ENCODE assay signal across 8 mouse cellular contexts in the genomic region with DNA sequence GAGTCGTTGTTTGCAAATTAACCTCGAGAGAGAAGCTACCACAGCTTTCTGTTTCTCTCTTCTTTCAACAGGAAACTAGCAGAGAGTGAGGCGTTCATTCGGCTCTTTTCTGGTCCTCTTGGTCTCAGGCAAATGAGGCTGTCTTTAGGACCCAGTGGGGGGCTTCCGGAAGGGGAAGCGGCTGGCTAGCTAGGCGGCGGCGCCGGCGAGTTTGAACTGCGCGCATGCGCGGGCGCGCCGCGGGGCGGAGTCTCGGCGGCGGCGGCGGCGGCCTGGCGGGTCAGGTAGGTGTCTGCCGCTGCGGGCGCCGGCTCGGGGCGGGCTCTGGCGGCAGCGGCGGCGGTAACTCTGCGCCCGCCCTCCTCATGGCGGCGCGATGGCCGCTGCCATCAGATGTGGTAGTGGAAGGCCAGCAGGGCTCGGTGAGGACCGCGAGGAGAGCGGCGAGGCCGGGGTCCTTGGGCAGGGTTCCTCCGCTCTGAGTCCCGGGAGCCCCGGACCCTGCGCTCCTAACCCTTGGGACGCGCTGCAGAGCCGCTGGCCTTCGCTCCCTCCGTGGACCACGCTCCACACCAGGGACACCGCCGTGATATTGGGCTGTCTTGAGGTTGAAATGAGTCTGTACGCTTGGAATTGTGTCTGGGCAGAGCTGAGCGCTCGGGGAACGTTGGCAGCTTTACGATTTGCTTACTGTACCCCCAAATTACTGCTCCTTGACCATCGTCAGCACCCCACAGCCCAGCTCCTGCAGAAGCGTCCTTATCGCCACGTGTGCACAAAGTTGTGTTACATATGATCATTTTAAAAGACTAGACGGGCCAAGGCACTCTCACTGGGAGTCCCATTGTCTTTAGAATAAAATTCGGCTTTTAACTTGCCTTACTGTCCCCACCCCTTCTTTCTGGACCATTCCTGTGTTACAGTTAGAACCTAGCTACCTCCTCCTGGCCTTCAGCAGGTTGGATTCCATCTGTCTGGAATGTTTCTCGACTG. TPM values are rescaled to one million over a fixed set of nuclear protein-coding genes. Genes with fewer than 3 reads are reported as not detected.
DNase-seq lines count a peak whose midpoint lies in the region; ATAC-seq lines count a peak whose summit lies in the region.

A gene (minus strand): TSS at position 171 of the 993 bp plus-strand sequence.
A gene (plus strand): TSS at position 249 of the 993 bp plus-strand sequence.

- no peaks in the 10 kb centered on the region for H3K27me3 ChIP-seq in intestine, embryonic 14.5 days (replicated peaks; ENCODE audit: control insufficient read depth, insufficient read depth, low read length)

- peak within 1 kb of the TSS; percentile 58 for H3K27ac ChIP-seq in intestine, embryonic 14.5 days (ENCODE audit: low read depth)

- intact Hi-C loops in gastrocnemius, postnatal 14 days (cut with DNase I; ENCODE audit: low total_unique reads) = no loop called here
- intact Hi-C loops in left cerebral cortex, postnatal 14 days (cut with DNase I) = no loop called here

- H3K4me1 ChIP-seq in intestine, embryonic 14.5 days (replicated peaks; ENCODE audit: control insufficient read depth, insufficient read depth, low read length) = peaks cover 12% of the 10 kb centered on the region; the same call in 1 of the 2 replicates

- peak; percentile 82 for ATAC-seq in intestine, embryonic 14.5 days (replicated peaks; ENCODE audit: low FRiP score, low TSS enrichment, low read depth)

- peak within 1 kb of the TSS; percentile 69 for H3K9ac ChIP-seq in intestine, embryonic 14.5 days (ENCODE audit: low read length)

- H3K36me3 ChIP-seq in intestine, embryonic 14.5 days (ENCODE audit: control insufficient read depth, insufficient read depth, low read length) = no peaks in the 10 kb centered on the region

- DNase-seq in adipocyte (ENCODE audit: low spot score) = peak; percentile 91
- DNase-seq in embryo, embryonic 10 days (ENCODE audit: low spot score) = peak; percentile 91
- DNase-seq in gastrocnemius, postnatal 14 days = peak; percentile 91
- peak; percentile 92 for DNase-seq in intestine, embryonic 14.5 days (ENCODE audit: low spot score)
- peak; percentile 90 to 94 for DNase-seq in left cerebral cortex, postnatal 14 days (ENCODE audit: low spot score in 2 of 2)
- DNase-seq in mesoderm, embryonic 11.5 days (ENCODE audit: low read depth, low spot score) = peak; percentile 94
- peak; percentile 85 to 86 for DNase-seq in right cerebral cortex, postnatal 36 days (ENCODE audit: low spot score in 2 of 2)
- peak; percentile 95 for DNase-seq in yolk sac, embryonic 10.5 days (ENCODE audit: low spot score)

- H3K9me3 ChIP-seq in intestine, embryonic 14.5 days (ENCODE audit: control insufficient read depth, low read length) = no peaks in the 10 kb centered on the region

- WGBS in intestine, embryonic 14.5 days = under 1% methylated on average over 68 of the region's 73 CpGs

- H3K4me2 ChIP-seq in intestine, embryonic 14.5 days (ENCODE audit: low read length) = peak within 1 kb of the TSS; percentile 84

- peak within 1 kb of the TSS; percentile 53 for H3K4me3 ChIP-seq in intestine, embryonic 14.5 days (ENCODE audit: low read depth, low read length)

RNA-seq across cellular contexts. Expression of the first gene that starts in this region (rescaled TPM):
- under 1 TPM; 0.66 to 0.74 TPM for total RNA-seq in gastrocnemius, postnatal 14 days (2021)
- 13.4 and 15.7 TPM in 2 replicates for polyA plus RNA-seq in intestine, embryonic 14.5 days (2014; fragmentation: Nextera tagmentation; extraction: Ambion mirVana)
- under 1 TPM; 0.29 to 0.61 TPM for total RNA-seq in left cerebral cortex, postnatal 14 days (2021)

RNA-seq across cellular contexts. Expression of the second gene that starts in this region (rescaled TPM):
- total RNA-seq in gastrocnemius, postnatal 14 days (2021) = 1 to 10 TPM; 4.1 to 6.5 TPM
- polyA plus RNA-seq in intestine, embryonic 14.5 days (2014; fragmentation: Nextera tagmentation; extraction: Ambion mirVana) = 59.9 and 61.8 TPM in 2 replicates
- total RNA-seq in left cerebral cortex, postnatal 14 days (2021) = 10 to 100 TPM; 26.5 to 30.0 TPM

Comparison
In these comparisons a context has a peak if more than half of its experiments do, and no peak if none do; other contexts are left out.
1. Peak in every context shown above with its lines: DNase-seq, ATAC-seq, H3K4me3 ChIP-seq and H3K27ac ChIP-seq.